Mouse (Mus musculus): Measurements from ENCODE around the gene Gprin2. TPM values are rescaled to one million over a fixed set of nuclear protein-coding genes. Genes with fewer than 3 reads are reported as not detected.

Gene Gprin2
- total RNA-seq, 1 experiment from 2014 or later: not detected

GRCm38 (mm10) chr14:34209942-34210341 lies 8.5 kb upstream of the Gprin2 start:
- no peak for ATAC-seq (replicated peaks; ENCODE audit: insufficient number of reproducible peaks, low FRiP score, low TSS enrichment, poor library complexity, severe bottlenecking)

- no peak for ATAC-seq (replicated peaks; ENCODE audit: insufficient number of reproducible peaks, low FRiP score, low TSS enrichment, poor library complexity, severe bottlenecking)
Measured at GRCm38 (mm10) chr14:34209080-34209479, 7.6 kb upstream of the Gprin2 start.

GRCm38 (mm10) chr14:34208651-34209050 lies 7.2 kb upstream of the Gprin2 start:
- ATAC-seq (replicated peaks; ENCODE audit: insufficient number of reproducible peaks, low FRiP score, low TSS enrichment, poor library complexity, severe bottlenecking): no peak

- no peak for ATAC-seq (replicated peaks; ENCODE audit: insufficient number of reproducible peaks, low FRiP score, low TSS enrichment, poor library complexity, severe bottlenecking)
Measured at GRCm38 (mm10) chr14:34207996-34208395, 6.5 kb upstream of the Gprin2 start.

GRCm38 (mm10) chr14:34200738-34201230 lies 669 bp downstream of the Gprin2 start:
- ATAC-seq (replicated peaks; ENCODE audit: insufficient number of reproducible peaks, low FRiP score, low TSS enrichment, poor library complexity, severe bottlenecking): no peak

GRCm38 (mm10) chr14:34196706-34197105 lies 4.7 kb downstream of the Gprin2 start:
- ATAC-seq (replicated peaks; ENCODE audit: insufficient number of reproducible peaks, low FRiP score, low TSS enrichment, poor library complexity, severe bottlenecking): no peak

- ATAC-seq (replicated peaks; ENCODE audit: insufficient number of reproducible peaks, low FRiP score, low TSS enrichment, poor library complexity, severe bottlenecking): no peak
Measured at GRCm38 (mm10) chr14:34195466-34195865, 6.0 kb downstream of the Gprin2 start.

- no peak for ATAC-seq (replicated peaks; ENCODE audit: insufficient number of reproducible peaks, low FRiP score, low TSS enrichment, poor library complexity, severe bottlenecking)
Measured at GRCm38 (mm10) chr14:34193879-34194278, 7.6 kb downstream of the Gprin2 start.

GRCm38 (mm10) chr14:34190361-34190760 lies 11.1 kb downstream of the Gprin2 start:
- no peak for ATAC-seq (replicated peaks; ENCODE audit: insufficient number of reproducible peaks, low FRiP score, low TSS enrichment, poor library complexity, severe bottlenecking)

- ATAC-seq (replicated peaks; ENCODE audit: insufficient number of reproducible peaks, low FRiP score, low TSS enrichment, poor library complexity, severe bottlenecking): no peak
Measured at GRCm38 (mm10) chr14:34188629-34189028, 12.8 kb downstream of the Gprin2 start.

GRCm38 (mm10) chr14:34183101-34183500 lies 18.4 kb downstream of the Gprin2 start:
- no peak for ATAC-seq (replicated peaks; ENCODE audit: insufficient number of reproducible peaks, low FRiP score, low TSS enrichment, poor library complexity, severe bottlenecking)

- ATAC-seq (replicated peaks; ENCODE audit: insufficient number of reproducible peaks, low FRiP score, low TSS enrichment, poor library complexity, severe bottlenecking): no peak
Measured at GRCm38 (mm10) chr14:34179351-34179750, 22.1 kb downstream of the Gprin2 start.

GRCm38 (mm10) chr14:34171107-34171506 lies 30.3 kb downstream of the Gprin2 start:
- ATAC-seq (replicated peaks; ENCODE audit: insufficient number of reproducible peaks, low FRiP score, low TSS enrichment, poor library complexity, severe bottlenecking): no peak

GRCm38 (mm10) chr14:34155752-34156151 lies 45.7 kb downstream of the Gprin2 start:
- no peak for ATAC-seq (replicated peaks; ENCODE audit: insufficient number of reproducible peaks, low FRiP score, low TSS enrichment, poor library complexity, severe bottlenecking)

- ATAC-seq (replicated peaks; ENCODE audit: insufficient number of reproducible peaks, low FRiP score, low TSS enrichment, poor library complexity, severe bottlenecking): no peak
Measured at GRCm38 (mm10) chr14:34154601-34155337, 46.7 kb downstream of the Gprin2 start.

- ATAC-seq (replicated peaks; ENCODE audit: insufficient number of reproducible peaks, low FRiP score, low TSS enrichment, poor library complexity, severe bottlenecking): no peak
Measured at GRCm38 (mm10) chr14:34152342-34152741, 49.1 kb downstream of the Gprin2 start, which contains the start of gene Npy4r. Npy4r (minus strand) TSS chr14:34152489.

- no peak for ATAC-seq (replicated peaks; ENCODE audit: insufficient number of reproducible peaks, low FRiP score, low TSS enrichment, poor library complexity, severe bottlenecking)
Measured at GRCm38 (mm10) chr14:34142915-34143314, 58.5 kb downstream of the Gprin2 start.

GRCm38 (mm10) chr14:34142316-34142715 lies 59.1 kb downstream of the Gprin2 start:
- ATAC-seq (replicated peaks; ENCODE audit: insufficient number of reproducible peaks, low FRiP score, low TSS enrichment, poor library complexity, severe bottlenecking): no peak

- ATAC-seq (replicated peaks; ENCODE audit: insufficient number of reproducible peaks, low FRiP score, low TSS enrichment, poor library complexity, severe bottlenecking): no peak
Measured at GRCm38 (mm10) chr14:34139671-34140664, 61.5 kb downstream of the Gprin2 start.
